Mouse (Mus musculus) forebrain, embryonic 14.5 days (tissue): ENCODE results near the gene Bag6. TPM values are rescaled to one million over a fixed set of nuclear protein-coding genes. Genes with fewer than 3 reads are reported as not detected.

Source experiments
- ATAC-seq: fragments of 200-750 bp; cut with Nextera tagmentation; 2 replicates; pipeline ENCODE4 v1.8.0; 2017; ENCODE audit warnings: mild to moderate bottlenecking, moderate library complexity
- DNase-seq: peaks from one replicate; pipeline ENCODE4 v3.0.0-alpha.2; 2015; ENCODE audit warnings: low spot score
- H3K27ac ChIP-seq: fragments of 300-500 bp; sonication (generic); 2 replicates; pipeline ENCODE4 v1.5.1; 2014; ENCODE audit warnings: low read depth, mild to moderate bottlenecking, control low read depth, low read length, moderate library complexity
- H3K27me3 ChIP-seq: fragments of 300-500 bp; sonication (generic); replicated peaks from 2 replicates; pipeline ENCODE4 v1.6.1; 2014; ENCODE audit warnings: low read length, control low read depth, mixed read lengths; ENCODE audit not compliant: control insufficient read depth, insufficient read depth
- H3K36me3 ChIP-seq: fragments of 300-500 bp; sonication (generic); 2 replicates; pipeline ENCODE4 v1.6.1; 2014; ENCODE audit warnings: low read length, control low read depth; ENCODE audit not compliant: control insufficient read depth, insufficient read depth
- H3K4me1 ChIP-seq: fragments of 300-500 bp; sonication (generic); 2 replicates; pipeline ENCODE4 v1.6.1; 2014; ENCODE audit warnings: antibody characterized with exemption, low read length, control low read depth; ENCODE audit not compliant: control insufficient read depth, insufficient read depth
- H3K4me2 ChIP-seq: fragments of 300-500 bp; sonication (generic); 2 replicates; pipeline ENCODE4 v1.6.1; 2014; ENCODE audit warnings: mild to moderate bottlenecking, control low read depth, low read length
- H3K4me3 ChIP-seq: fragments of 300-500 bp; sonication (generic); 2 replicates; pipeline ENCODE4 v1.5.1; 2014; ENCODE audit warnings: low read depth, low read length, control low read depth
- H3K9ac ChIP-seq: fragments of 300-500 bp; sonication (generic); 2 replicates; pipeline ENCODE4 v1.6.1; 2014; ENCODE audit warnings: mild to moderate bottlenecking, low read length, control low read depth, moderate library complexity
- H3K9me3 ChIP-seq: fragments of 300-500 bp; sonication (generic); replicated peaks from 2 replicates; pipeline ENCODE4 v1.6.1; 2016; ENCODE audit warnings: low read length, control low read depth, mixed read lengths; ENCODE audit not compliant: control insufficient read depth
- WGBS: fragments of 180-500 bp; shearing (Covaris S2); extraction: QIAGEN DNeasy Blood & Tissue Kit; methylation state at CpG from one replicate; pipeline ENCODE4 v1.1.7; 2014; 5-methylcytosine and 5-hydroxymethylcytosine counted together
- polyA plus RNA-seq: library from polyadenylated mRNA; unstranded; fragments of >200 nt; fragmentation: Nextera tagmentation; extraction: Ambion mirVana; gene quantifications from 2 replicates; pipeline ENCODE4 v1.2.1, GENCODE M21; 2014

Gene Bag6
- polyA plus RNA-seq, 1 experiment from 2014 or later: 144 TPM

- Histone ChIP-seq H3K36me3 (no peaks in the 10 kb centered on the region), H3K4me3 (no peak overlapping the region), H3K9ac (no peak overlapping the region), H3K9me3 (no peaks in the 10 kb centered on the region), H3K4me1 (no peaks in the 10 kb centered on the region), H3K27ac (no peak overlapping the region), H3K27me3 (no peaks in the 10 kb centered on the region), H3K4me2 (no peak overlapping the region)
- WGBS: 86% methylated on average over 5 of the region's 5 CpGs
- ATAC-seq (no peak), DNase-seq (no peak)
Observed at GRCm38 (mm10) chr17:35180093-35180492, 45.1 kb downstream of the Bag6 start.

GRCm38 (mm10) chr17:35185639-35186611 is 50.9 kb downstream of the Bag6 start:
- no peaks in the 10 kb centered on the region for H3K36me3 ChIP-seq
- peak; percentile 61 for ATAC-seq
- peaks cover 3% of the 10 kb centered on the region; the same call in 1 of the 2 replicates for H3K4me1 ChIP-seq
- DNase-seq: peak; percentile 71
- H3K9me3 ChIP-seq: no peaks in the 10 kb centered on the region
- peak overlapping the region; percentile 51 for H3K9ac ChIP-seq
- no peaks in the 10 kb centered on the region for H3K27me3 ChIP-seq
- H3K4me3 ChIP-seq: peak overlapping the region; percentile 31
- WGBS: 2% methylated on average over 18 of the region's 18 CpGs
- H3K27ac ChIP-seq: peak overlapping the region; percentile 17; the same call in 1 of the 2 replicates
- peak overlapping the region; percentile 47 for H3K4me2 ChIP-seq

- H3K4me2 ChIP-seq: peak overlapping the region; percentile 47
- peak; percentile 20 for DNase-seq
Observed at GRCm38 (mm10) chr17:35186681-35187080, 51.7 kb downstream of the Bag6 start.

GRCm38 (mm10) chr17:35187345-35187744 is 52.4 kb downstream of the Bag6 start:
- DNase-seq: no peak
- H3K36me3 ChIP-seq: no peaks in the 10 kb centered on the region
- no peaks in the 10 kb centered on the region for H3K27me3 ChIP-seq
- no peak overlapping the region for H3K4me2 ChIP-seq
- 79% methylated on average over 4 of the region's 4 CpGs for WGBS
- no peak for ATAC-seq
- H3K9me3 ChIP-seq: no peaks in the 10 kb centered on the region
- no peak overlapping the region for H3K9ac ChIP-seq
- H3K4me1 ChIP-seq: peaks cover 3% of the 10 kb centered on the region; the same call in 1 of the 2 replicates
- H3K4me3 ChIP-seq: no peak overlapping the region
- H3K27ac ChIP-seq: no peak overlapping the region

More at GRCm38 (mm10) chr17:35186681-35187080, 51.7 kb downstream of the Bag6 start:
- H3K9me3 ChIP-seq: no peaks in the 10 kb centered on the region
- ATAC-seq: peak; percentile 32; the same call in 1 of the 2 replicates
- H3K27ac ChIP-seq: peak overlapping the region; percentile 17; the same call in 1 of the 2 replicates
- peak overlapping the region; percentile 31; the same call in 1 of the 2 replicates for H3K4me3 ChIP-seq
- H3K36me3 ChIP-seq: no peaks in the 10 kb centered on the region
- H3K9ac ChIP-seq: no peak overlapping the region
- no peaks in the 10 kb centered on the region for H3K27me3 ChIP-seq
- 1% methylated on average over 4 of the region's 4 CpGs for WGBS
- H3K4me1 ChIP-seq: peaks cover 3% of the 10 kb centered on the region; the same call in 1 of the 2 replicates

GRCm38 (mm10) chr17:35187959-35188610 is 53.1 kb downstream of the Bag6 start, which contains the start of gene Lst1:
Lst1 (minus strand) TSS chr17:35188439.
- DNase-seq (no peak), ATAC-seq (no peak)
- 73% methylated on average over 7 of the region's 7 CpGs for WGBS
- no peaks in the 10 kb centered on the region for H3K27me3 ChIP-seq
- H3K4me2 ChIP-seq: no peak within 1 kb of the TSS
- no peaks in the 10 kb centered on the region for H3K36me3 ChIP-seq
- no peaks in the 10 kb centered on the region for H3K9me3 ChIP-seq
- H3K9ac ChIP-seq: no peak within 1 kb of the TSS
- peaks cover 3% of the 10 kb centered on the region; the same call in 1 of the 2 replicates for H3K4me1 ChIP-seq
- no peak within 1 kb of the TSS for H3K4me3 ChIP-seq
- no peak within 1 kb of the TSS for H3K27ac ChIP-seq

GRCm38 (mm10) chr17:35189186-35189585 is 54.2 kb downstream of the Bag6 start:
- WGBS: 67% methylated on average over 1 of the region's 1 CpGs
- Histone ChIP-seq H3K4me1 (peaks cover 3% of the 10 kb centered on the region; the same call in 1 of the 2 replicates), H3K4me2 (no peak overlapping the region), H3K27me3 (no peaks in the 10 kb centered on the region), H3K4me3 (no peak overlapping the region), H3K9me3 (no peaks in the 10 kb centered on the region), H3K27ac (no peak overlapping the region), H3K9ac (no peak overlapping the region), H3K36me3 (no peaks in the 10 kb centered on the region)
- no peak for DNase-seq
- no peak for ATAC-seq

GRCm38 (mm10) chr17:35190096-35190495 is 55.1 kb downstream of the Bag6 start:
- Histone ChIP-seq H3K36me3 (no peaks in the 10 kb centered on the region), H3K27ac (no peak overlapping the region), H3K27me3 (peaks cover 5% of the 10 kb centered on the region), H3K9me3 (no peaks in the 10 kb centered on the region), H3K4me2 (no peak overlapping the region), H3K9ac (no peak overlapping the region), H3K4me1 (peaks cover 3% of the 10 kb centered on the region; the same call in 1 of the 2 replicates), H3K4me3 (no peak overlapping the region)
- ATAC-seq (no peak), DNase-seq (no peak)
- WGBS: 84% methylated on average over 4 of the region's 4 CpGs

- 62% methylated on average over 2 of the region's 2 CpGs for WGBS
- Histone ChIP-seq H3K27me3 (peaks cover 20% of the 10 kb centered on the region), H3K36me3 (no peaks in the 10 kb centered on the region), H3K27ac (no peak overlapping the region), H3K4me1 (peaks cover 10% of the 10 kb centered on the region), H3K9ac (no peak overlapping the region), H3K9me3 (no peaks in the 10 kb centered on the region), H3K4me2 (no peak overlapping the region), H3K4me3 (no peak overlapping the region)
- DNase-seq (no peak), ATAC-seq (no peak)
Observed at GRCm38 (mm10) chr17:35191723-35192122, 56.7 kb downstream of the Bag6 start.
